Mouse (Mus musculus) heart, postnatal 14 days (tissue): ENCODE results near the gene Stim2. TPM values are rescaled to one million over a fixed set of nuclear protein-coding genes. Genes with fewer than 3 reads are reported as not detected.

ENCODE experiments used
- DNase-seq, 2 experiments: peaks; one replicate each; pipeline ENCODE4 v3.0.0; 2021 to 2022
- intact Hi-C: fragments of 180-260 bp; cut with DNase I; formaldehyde crosslinking; loops from one replicate; pipeline ENCODE4 v1.15.1; 2025
- long read RNA-seq, 2 experiments: library from polyadenylated mRNA; stranded (forward); transcript quantifications; one replicate each; pipeline ENCODE4 v2.0.0; 2021
- total RNA-seq, 2 experiments: library from RNA; stranded (reverse); gene quantifications; 2 replicates each; pipeline ENCODE4 v1.2.3; 2021

Gene Stim2
- total RNA-seq: 10 to 100 TPM; 19.9 to 23.5 TPM
- long read RNA-seq, experiment 1, full-length matches to known transcripts: 5 of 10 reads
- long read RNA-seq, experiment 1, partial matches to known transcripts: 4 of 10 reads
- long read RNA-seq, experiment 1, other reads (novel, unspliced or antisense): 1 of 10 reads
- long read RNA-seq, experiment 2, full-length matches to known transcripts: 8 of 11 reads
- long read RNA-seq, experiment 2, partial matches to known transcripts: 2 of 11 reads
- long read RNA-seq, experiment 2, other reads (novel, unspliced or antisense): 1 of 11 reads

GRCm38 (mm10) chr5:53998146-53998742, at the start of gene Stim2:
TSS of gene Stim2 (plus strand) at chr5:53998499.
- DNase-seq: peak; percentile 97 to 98

GRCm38 (mm10) chr5:53948606-53949266, 49.6 kb upstream of the Stim2 start:
- DNase-seq: peak; percentile 63 to 68
- intact Hi-C loops: loop anchor here (2.0 to 5.0 kb wide), 3 partner anchors 18 to 76 kb away; partner anchors contain the start of gene Stim2

More at GRCm38 (mm10) chr5:53998146-53998742, at the start of gene Stim2:
- intact Hi-C loops: loop anchor here (2.0 to 5.0 kb wide), 6 partner anchors 44 to 126 kb away; no protein-coding TSS in a partner anchor

GRCm38 (mm10) chr5:53950189-53950588, 48.1 kb upstream of the Stim2 start:
- intact Hi-C loops: no loop called here
- peak; percentile 38 to 52 for DNase-seq

GRCm38 (mm10) chr5:53953216-53953615, 45.1 kb upstream of the Stim2 start:
- DNase-seq: no peak
- intact Hi-C loops: no loop called here

- intact Hi-C loops: no loop called here
- no peak for DNase-seq
Observed at GRCm38 (mm10) chr5:53953797-53954196, 44.5 kb upstream of the Stim2 start.

- no peak for DNase-seq
- intact Hi-C loops: no loop called here
Observed at GRCm38 (mm10) chr5:53955966-53956365, 42.3 kb upstream of the Stim2 start.

- intact Hi-C loops: no loop called here
Observed at GRCm38 (mm10) chr5:53956396-53957314, 41.6 kb upstream of the Stim2 start.

GRCm38 (mm10) chr5:53957348-53957747, 41.0 kb upstream of the Stim2 start:
- intact Hi-C loops: no loop called here

More at GRCm38 (mm10) chr5:53956396-53957314, 41.6 kb upstream of the Stim2 start:
- DNase-seq: no peak

GRCm38 (mm10) chr5:53961229-53961628, 37.1 kb upstream of the Stim2 start:
- intact Hi-C loops: no loop called here
- no peak for DNase-seq

More at GRCm38 (mm10) chr5:53957348-53957747, 41.0 kb upstream of the Stim2 start:
- no peak for DNase-seq

GRCm38 (mm10) chr5:53961830-53962515, 36.3 kb upstream of the Stim2 start:
- intact Hi-C loops: no loop called here
- DNase-seq: no peak

- DNase-seq: no peak
- intact Hi-C loops: no loop called here
Observed at GRCm38 (mm10) chr5:53965656-53966055, 32.6 kb upstream of the Stim2 start.

GRCm38 (mm10) chr5:53967560-53967959, 30.7 kb upstream of the Stim2 start:
- DNase-seq: no peak
- intact Hi-C loops: no loop called here

- intact Hi-C loops: no loop called here
Observed at GRCm38 (mm10) chr5:53970178-53970577, 28.1 kb upstream of the Stim2 start.

GRCm38 (mm10) chr5:53971201-53971600, 27.1 kb upstream of the Stim2 start:
- intact Hi-C loops: no loop called here
- no peak for DNase-seq

More at GRCm38 (mm10) chr5:53970178-53970577, 28.1 kb upstream of the Stim2 start:
- peak; percentile 23 to 36 for DNase-seq

- DNase-seq: no peak
- intact Hi-C loops: no loop called here
Observed at GRCm38 (mm10) chr5:53972905-53973304, 25.4 kb upstream of the Stim2 start.

- DNase-seq: no peak
- intact Hi-C loops: no loop called here
Observed at GRCm38 (mm10) chr5:53976497-53976896, 21.8 kb upstream of the Stim2 start.

GRCm38 (mm10) chr5:53977060-53977459, 21.2 kb upstream of the Stim2 start:
- DNase-seq: no peak
- intact Hi-C loops: no loop called here

- intact Hi-C loops: no loop called here
Observed at GRCm38 (mm10) chr5:53983358-53983757, 14.9 kb upstream of the Stim2 start.

GRCm38 (mm10) chr5:53985632-53986031, 12.7 kb upstream of the Stim2 start:
- intact Hi-C loops: no loop called here
- no peak for DNase-seq

More at GRCm38 (mm10) chr5:53983358-53983757, 14.9 kb upstream of the Stim2 start:
- DNase-seq: no peak

GRCm38 (mm10) chr5:53987496-53987895, 10.8 kb upstream of the Stim2 start:
- intact Hi-C loops: no loop called here
- DNase-seq: no peak
